Comparison of ENCODE assay signal across 10 mouse cellular contexts in the genomic region with DNA sequence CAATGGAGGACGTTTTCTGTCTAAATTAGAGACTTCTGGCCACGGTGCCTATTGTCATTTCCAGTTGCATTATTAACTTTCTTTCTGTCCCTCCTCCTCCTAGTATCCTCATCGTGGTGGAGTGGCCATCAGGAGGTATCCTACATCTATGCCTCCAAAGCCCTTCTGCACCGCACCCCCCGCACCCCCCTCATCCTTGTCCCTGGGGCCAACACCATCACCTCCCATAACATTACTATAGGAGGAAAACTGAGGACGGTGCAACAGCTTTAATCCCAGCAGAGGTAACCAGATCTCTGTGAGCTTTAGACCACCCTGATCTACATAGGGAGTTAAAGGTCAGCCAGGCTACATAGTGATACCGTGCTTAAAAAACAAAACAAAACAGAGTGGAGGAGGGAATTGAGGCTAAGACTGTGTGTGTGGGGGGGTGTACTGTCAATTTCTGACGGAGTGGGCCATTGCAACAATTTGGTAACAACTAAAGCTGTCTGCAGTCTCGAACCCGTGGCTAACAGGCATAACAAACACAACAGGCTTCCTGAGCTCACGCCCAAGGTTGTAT. TPM values are rescaled to one million over a fixed set of nuclear protein-coding genes. Genes with fewer than 3 reads are reported as not detected.
DNase-seq lines count a peak whose midpoint lies in the region; ATAC-seq and TF ChIP-seq lines count a peak whose summit lies in the region.
"Had no signal": no experiment of that assay in that cellular context is flagged by ENCODE, and none has a peak within 500 bp of the region (broad histone marks: within the 10 kb centered on the region; RNA-seq: fewer than 3 reads in every experiment).

No protein-coding gene starts in this region.

- peak overlapping the region; percentile 52; the same call in 1 of the 2 replicates for H3K27ac ChIP-seq in heart, embryonic 12.5 days (ENCODE audit: poor library complexity, severe bottlenecking)
- H3K27ac ChIP-seq in ES-Bruce4 (ENCODE audit: insufficient read depth, low read length), result no peak overlapping the region
- peak overlapping the region; percentile 25; the same call in 1 of the 2 replicates for H3K27ac ChIP-seq in forebrain, embryonic 16.5 days (ENCODE audit: low read length)
- peak overlapping the region; percentile 76 for H3K27ac ChIP-seq in liver, postnatal 0 days (ENCODE audit: low read depth)

- TF ChIP-seq EP300 in ES-Bruce4 (IDR thresholded peaks at IDR 0.05; ENCODE audit: insufficient read depth, low read depth, low read length), result no peak
- TF ChIP-seq EP300 in liver, postnatal 0 days (IDR thresholded peaks at IDR 0.05; ENCODE audit: low read depth), result no peak

- no peaks in the 10 kb centered on the region for H3K9me3 ChIP-seq in heart, embryonic 12.5 days (replicated peaks)
- H3K9me3 ChIP-seq in ES-Bruce4 (replicated peaks; ENCODE audit: control insufficient read depth, insufficient read depth, low read length, poor library complexity, severe bottlenecking), result no peaks in the 10 kb centered on the region
- H3K9me3 ChIP-seq in forebrain, embryonic 16.5 days (ENCODE audit: control insufficient read depth, low read length), result no peaks in the 10 kb centered on the region
- no peaks in the 10 kb centered on the region for H3K9me3 ChIP-seq in liver, postnatal 0 days (ENCODE audit: low read length)

- ATAC-seq in heart, embryonic 12.5 days (ENCODE audit: insufficient number of reproducible peaks, low FRiP score), result peak; percentile 10; the same call in 1 of the 2 replicates
- peak; percentile 37 for ATAC-seq in forebrain, embryonic 16.5 days
- ATAC-seq in liver, postnatal 0 days, result no peak

- peak overlapping the region; percentile 88 for H3K4me3 ChIP-seq in heart, embryonic 12.5 days
- peak overlapping the region; percentile 52 for H3K4me3 ChIP-seq in ES-Bruce4 (ENCODE audit: low read depth, low read length)
- peak overlapping the region; percentile 50 for H3K4me3 ChIP-seq in forebrain, embryonic 16.5 days (replicated peaks; ENCODE audit: low read length)
- peak overlapping the region; percentile 85 for H3K4me3 ChIP-seq in liver, postnatal 0 days (ENCODE audit: low read depth, low read length)

- peak overlapping the region; percentile 49; the same call in 1 of the 2 replicates for H3K9ac ChIP-seq in heart, embryonic 12.5 days
- H3K9ac ChIP-seq in ES-Bruce4 (ENCODE audit: low read depth, poor library complexity, severe bottlenecking), result no peak overlapping the region
- H3K9ac ChIP-seq in forebrain, embryonic 16.5 days (replicated peaks; ENCODE audit: low read depth, low read length), result peak overlapping the region; percentile 47
- H3K9ac ChIP-seq in liver, postnatal 0 days (replicated peaks), result peak overlapping the region; percentile 93

- peaks cover 9% of the 10 kb centered on the region for H3K4me1 ChIP-seq in heart, embryonic 12.5 days (replicated peaks)
- no peaks in the 10 kb centered on the region for H3K4me1 ChIP-seq in ES-Bruce4 (ENCODE audit: control insufficient read depth, insufficient read depth, low read length)
- peaks cover 10% of the 10 kb centered on the region for H3K4me1 ChIP-seq in forebrain, embryonic 16.5 days (replicated peaks; ENCODE audit: control insufficient read depth, insufficient read depth, low read length)
- peaks cover 13% of the 10 kb centered on the region for H3K4me1 ChIP-seq in liver, postnatal 0 days (ENCODE audit: insufficient read depth)

- H3K4me2 ChIP-seq in heart, embryonic 12.5 days, result peak overlapping the region; percentile 79
- peak overlapping the region; percentile 52 for H3K4me2 ChIP-seq in forebrain, embryonic 16.5 days (ENCODE audit: low read length)
- peak overlapping the region; percentile 95 for H3K4me2 ChIP-seq in liver, postnatal 0 days (ENCODE audit: low read depth, low read length)

- DNase-seq in heart, postnatal 4 days, result no peak
- no peak for DNase-seq in liver, postnatal 0 days
- DNase-seq in gastrocnemius, postnatal 14 days, result no peak
- no peak for DNase-seq in urinary bladder, postnatal 10 days (ENCODE audit: low spot score)
- no peak for DNase-seq in adrenal gland, postnatal 36 days

- WGBS in heart, embryonic 12.5 days, result 61% methylated on average over 11 of the region's 11 CpGs
- 66% methylated on average over 11 of the region's 11 CpGs for WGBS in forebrain, embryonic 16.5 days
- 58% methylated on average over 11 of the region's 11 CpGs for WGBS in liver, postnatal 0 days (ENCODE audit: insufficient replicate concordance)

- TF ChIP-seq CTCF in ES-Bruce4 (IDR thresholded peaks at IDR 0.05; ENCODE audit: low read depth, low read length), result no peak
- no peak for TF ChIP-seq CTCF in liver, postnatal 0 days (IDR thresholded peaks at IDR 0.05; ENCODE audit: low read depth)

- intact Hi-C loops in gastrocnemius, postnatal 14 days (cut with DNase I; ENCODE audit: low total_unique reads), result no loop called here

- H3K27me3 ChIP-seq in heart, embryonic 12.5 days (replicated peaks), result no peaks in the 10 kb centered on the region
- H3K27me3 ChIP-seq in ES-Bruce4 (ENCODE audit: control insufficient read depth, insufficient read depth, low read length, poor library complexity, severe bottlenecking), result no peaks in the 10 kb centered on the region
- no peaks in the 10 kb centered on the region for H3K27me3 ChIP-seq in forebrain, embryonic 16.5 days (replicated peaks; ENCODE audit: control insufficient read depth, insufficient read depth, low read length)
- H3K27me3 ChIP-seq in liver, postnatal 0 days (ENCODE audit: insufficient read depth, low read length), result no peaks in the 10 kb centered on the region
- H3K27me3 ChIP-seq: Patski had no signal

- no peak for TF ChIP-seq POLR2A in ES-Bruce4 (IDR thresholded peaks at IDR 0.05; ENCODE audit: insufficient read depth, low read length)

- peaks cover 24% of the 10 kb centered on the region for H3K36me3 ChIP-seq in heart, embryonic 12.5 days
- peaks cover 11% of the 10 kb centered on the region for H3K36me3 ChIP-seq in ES-Bruce4 (ENCODE audit: control insufficient read depth, insufficient read depth, low read length, poor library complexity, severe bottlenecking)
- peaks cover 14% of the 10 kb centered on the region for H3K36me3 ChIP-seq in forebrain, embryonic 16.5 days (ENCODE audit: control insufficient read depth, insufficient read depth)
- peaks cover 13% of the 10 kb centered on the region for H3K36me3 ChIP-seq in liver, postnatal 0 days (replicated peaks; ENCODE audit: insufficient read depth, low read length)

RNA-seq across cellular contexts. Expression of gene Cox5b, which starts 0.5 kb away (rescaled TPM):
- polyA plus RNA-seq in heart, embryonic 12.5 days (2016; fragmentation: Nextera tagmentation; extraction: Ambion mirVana), result 1,063 and 1,083 TPM in 2 replicates
- 1,000 to 10,000 TPM; 1,651 to 1,714 TPM for total RNA-seq in heart, postnatal 4 days (2021)
- 509 and 516 TPM in 2 replicates for polyA plus RNA-seq in ES-Bruce4 (2011; ENCODE audit: insufficient read depth, insufficient read length, low read depth, missing spikeins)
- polyA plus RNA-seq in forebrain, embryonic 16.5 days (2015; fragmentation: Nextera tagmentation; extraction: Ambion mirVana), result 480 and 516 TPM in 2 replicates
- polyA plus RNA-seq in liver, postnatal 0 days (2015; fragmentation: Nextera tagmentation; extraction: Ambion mirVana), result 620 and 664 TPM in 2 replicates
- total RNA-seq in gastrocnemius, postnatal 14 days (2021), result 1,000 to 10,000 TPM; 1,379 to 1,478 TPM
- total RNA-seq in adrenal gland, postnatal 36 days (2021), result 100 to 1,000 TPM; 841 to 851 TPM

RNA-seq across cellular contexts. Expression of gene Fam178b, which starts 7.8 kb away (rescaled TPM):
- polyA plus RNA-seq in heart, embryonic 12.5 days (2016; fragmentation: Nextera tagmentation; extraction: Ambion mirVana), result 2.8 and 3.0 TPM in 2 replicates
- under 1 TPM; 0.54 to 0.79 TPM for total RNA-seq in heart, postnatal 4 days (2021)
- polyA plus RNA-seq in ES-Bruce4 (2011; ENCODE audit: insufficient read depth, insufficient read length, low read depth, missing spikeins), result 8.9 and 9.8 TPM in 2 replicates
- polyA plus RNA-seq in forebrain, embryonic 16.5 days (2015; fragmentation: Nextera tagmentation; extraction: Ambion mirVana), result 0.34 TPM in 1 of 2 replicates, not detected in the other
- polyA plus RNA-seq in liver, postnatal 0 days (2015; fragmentation: Nextera tagmentation; extraction: Ambion mirVana), result 0.16 and 0.37 TPM in 2 replicates
- total RNA-seq in gastrocnemius, postnatal 14 days (2021), result 1 to 10 TPM in 1 of 2 experiments, under 1 TPM in 1; 0.91 to 4.2 TPM
- total RNA-seq in adrenal gland, postnatal 36 days (2021), result under 1 TPM; 0.36 to 0.40 TPM
- polyA plus RNA-seq: Patski had no signal

RNA-seq across cellular contexts. Expression of gene 4933424G06Rik, which starts 19.2 kb away (rescaled TPM):
- not detected in 2 replicates for polyA plus RNA-seq in heart, embryonic 12.5 days (2016; fragmentation: Nextera tagmentation; extraction: Ambion mirVana)
- not detected for total RNA-seq in heart, postnatal 4 days (2021)
- polyA plus RNA-seq in ES-Bruce4 (2011; ENCODE audit: insufficient read depth, insufficient read length, low read depth, missing spikeins), result 1.4 TPM in 1 of 2 replicates, not detected in the other
- polyA plus RNA-seq in forebrain, embryonic 16.5 days (2015; fragmentation: Nextera tagmentation; extraction: Ambion mirVana), result 0.77 TPM in 1 of 2 replicates, not detected in the other
- polyA plus RNA-seq in liver, postnatal 0 days (2015; fragmentation: Nextera tagmentation; extraction: Ambion mirVana), result not detected in 2 replicates
- total RNA-seq in gastrocnemius, postnatal 14 days (2021), result under 1 TPM; 0.37 to 0.38 TPM
- not detected for total RNA-seq in adrenal gland, postnatal 36 days (2021)
- polyA plus RNA-seq: large intestine, adult 2 months had no signal

RNA-seq across cellular contexts. Expression of gene Actr1b, which starts 23.5 kb away (rescaled TPM):
- 95.0 and 103 TPM in 2 replicates for polyA plus RNA-seq in heart, embryonic 12.5 days (2016; fragmentation: Nextera tagmentation; extraction: Ambion mirVana)
- total RNA-seq in heart, postnatal 4 days (2021), result 100 to 1,000 TPM; 124 to 137 TPM
- polyA plus RNA-seq in ES-Bruce4 (2011; ENCODE audit: insufficient read depth, insufficient read length, low read depth, missing spikeins), result 83.3 and 85.3 TPM in 2 replicates
- 101 and 109 TPM in 2 replicates for polyA plus RNA-seq in forebrain, embryonic 16.5 days (2015; fragmentation: Nextera tagmentation; extraction: Ambion mirVana)
- polyA plus RNA-seq in liver, postnatal 0 days (2015; fragmentation: Nextera tagmentation; extraction: Ambion mirVana), result 19.3 and 21.3 TPM in 2 replicates
- total RNA-seq in gastrocnemius, postnatal 14 days (2021), result 100 to 1,000 TPM; 142 to 143 TPM
- 100 to 1,000 TPM; 136 to 141 TPM for total RNA-seq in adrenal gland, postnatal 36 days (2021)
